Mouse (Mus musculus) kidney, adult 2 months (tissue): ENCODE data around the gene Cdk5r1.

Source experiments
- CTCF ChIP-seq: fragments of 200-500 bp; conservative IDR thresholded peaks from 2 replicates; pipeline ENCODE4 v1.5.1; 2011; ENCODE audit warnings: low read depth, mild to moderate bottlenecking, control low read depth, low read length, moderate library complexity, mixed read lengths; ENCODE audit not compliant: insufficient read depth, insufficient read length
- POLR2A ChIP-seq: fragments of 200-500 bp; IDR thresholded peaks from one replicate; pipeline ENCODE4 v1.6.1; 2011; ENCODE audit warnings: low read depth, low read length, control low read depth

DNA sequence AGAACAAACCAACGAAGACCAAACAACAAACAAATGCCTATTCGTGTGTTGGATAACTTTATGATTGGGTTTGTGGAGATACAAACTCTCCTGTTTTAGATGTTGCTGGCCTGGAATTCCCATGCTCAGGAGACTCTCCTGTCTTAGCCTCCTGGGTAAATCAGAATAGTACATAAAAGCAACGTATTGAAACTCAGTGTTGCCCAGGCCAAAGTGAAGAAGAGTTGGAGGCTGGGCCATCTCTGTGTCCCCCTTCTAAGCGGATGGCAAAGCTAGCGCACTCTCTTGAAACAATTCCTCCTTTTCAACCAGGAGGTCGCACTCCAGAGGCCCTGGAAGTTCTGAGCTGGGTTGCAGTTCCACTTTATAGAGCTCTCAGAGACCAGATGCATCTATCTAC, 26.5 kb downstream of the Cdk5r1 start:
- TF ChIP-seq CTCF (no peak), POLR2A (no peak)
